Mouse (Mus musculus) gastrocnemius, postnatal 14 days (tissue): ENCODE results near the gene Xylb. TPM values are rescaled to one million over a fixed set of nuclear protein-coding genes. Genes with fewer than 3 reads are reported as not detected.
"Not testable (repeated sequence)": the region's sequence is repeated elsewhere in the genome, so short reads cannot be mapped to it uniquely, and the experiment has no call there.

ENCODE experiments used
- DNase-seq: peaks from one replicate; pipeline ENCODE4 v3.0.0; 2021; ENCODE audit warnings: mixed read lengths
- intact Hi-C: fragments of 180-260 bp; cut with DNase I; formaldehyde crosslinking; loops from one replicate; pipeline ENCODE4 v1.15.1; 2025; ENCODE audit warnings: low total_unique reads
- total RNA-seq, 2 experiments: library from RNA; stranded (reverse); gene quantifications; 2 replicates each; pipeline ENCODE4 v1.2.3; 2021

The Xylb gene
- total RNA-seq, 2 experiments from 2014 or later, result 0.27 to 0.35 TPM

DNA sequence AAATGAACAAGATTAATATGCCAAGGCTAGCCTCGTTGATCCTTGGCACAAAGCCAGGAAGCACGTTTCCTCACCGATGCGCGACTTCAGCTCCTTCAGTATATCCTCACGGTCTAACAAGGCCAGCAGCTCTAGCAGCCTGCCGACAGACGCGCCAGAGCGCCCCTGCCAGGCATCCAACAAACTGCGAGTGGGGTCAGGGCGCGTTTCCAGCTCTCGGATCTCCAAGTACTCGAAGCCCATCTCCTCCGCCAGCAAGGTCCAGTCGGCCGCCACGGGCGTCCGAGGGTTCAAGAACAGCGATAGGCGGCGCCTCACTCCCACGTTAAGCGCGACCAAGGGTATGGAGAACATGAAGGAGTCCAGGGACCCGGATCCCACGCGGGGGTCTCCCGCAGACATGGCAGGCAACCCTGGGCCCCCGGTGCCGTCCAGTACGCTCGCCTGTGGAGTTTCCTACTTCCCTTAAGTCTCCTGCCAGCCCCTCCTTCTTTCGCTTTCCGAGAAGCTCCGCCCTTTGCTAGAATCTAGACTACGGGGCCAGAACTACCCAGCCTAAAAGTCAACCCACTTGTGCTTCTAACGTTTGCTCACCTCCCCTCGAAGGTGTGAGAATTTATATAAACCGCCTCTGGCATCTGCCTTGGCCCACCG is 17.5 kb upstream of the Xylb start, which contains the start of gene Acaa1a:
Acaa1a (plus strand) TSS at position 119 of the 654 bp plus-strand sequence.
- intact Hi-C loops, result no loop called here
- peak; percentile 67 for DNase-seq

DNA sequence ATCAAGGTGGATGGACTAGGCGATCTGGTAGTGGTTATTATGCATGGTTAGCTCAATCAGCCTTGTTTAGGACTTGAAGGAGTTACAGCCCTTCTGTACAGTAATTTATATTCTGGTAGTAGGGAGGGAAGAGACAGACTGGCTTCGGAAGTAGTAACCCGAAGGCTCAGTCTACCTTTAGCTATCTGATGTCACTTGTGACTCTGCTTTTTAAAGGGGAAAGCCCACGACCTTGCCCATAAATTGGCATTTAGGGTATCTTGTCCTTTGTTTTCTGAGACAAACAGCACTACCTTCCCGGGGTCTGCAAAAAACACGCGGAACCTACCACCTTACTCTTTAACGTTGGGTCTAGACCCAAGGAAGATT is 17.0 kb upstream of the Xylb start:
- DNase-seq, result no peak
- intact Hi-C loops, result no loop called here

DNA sequence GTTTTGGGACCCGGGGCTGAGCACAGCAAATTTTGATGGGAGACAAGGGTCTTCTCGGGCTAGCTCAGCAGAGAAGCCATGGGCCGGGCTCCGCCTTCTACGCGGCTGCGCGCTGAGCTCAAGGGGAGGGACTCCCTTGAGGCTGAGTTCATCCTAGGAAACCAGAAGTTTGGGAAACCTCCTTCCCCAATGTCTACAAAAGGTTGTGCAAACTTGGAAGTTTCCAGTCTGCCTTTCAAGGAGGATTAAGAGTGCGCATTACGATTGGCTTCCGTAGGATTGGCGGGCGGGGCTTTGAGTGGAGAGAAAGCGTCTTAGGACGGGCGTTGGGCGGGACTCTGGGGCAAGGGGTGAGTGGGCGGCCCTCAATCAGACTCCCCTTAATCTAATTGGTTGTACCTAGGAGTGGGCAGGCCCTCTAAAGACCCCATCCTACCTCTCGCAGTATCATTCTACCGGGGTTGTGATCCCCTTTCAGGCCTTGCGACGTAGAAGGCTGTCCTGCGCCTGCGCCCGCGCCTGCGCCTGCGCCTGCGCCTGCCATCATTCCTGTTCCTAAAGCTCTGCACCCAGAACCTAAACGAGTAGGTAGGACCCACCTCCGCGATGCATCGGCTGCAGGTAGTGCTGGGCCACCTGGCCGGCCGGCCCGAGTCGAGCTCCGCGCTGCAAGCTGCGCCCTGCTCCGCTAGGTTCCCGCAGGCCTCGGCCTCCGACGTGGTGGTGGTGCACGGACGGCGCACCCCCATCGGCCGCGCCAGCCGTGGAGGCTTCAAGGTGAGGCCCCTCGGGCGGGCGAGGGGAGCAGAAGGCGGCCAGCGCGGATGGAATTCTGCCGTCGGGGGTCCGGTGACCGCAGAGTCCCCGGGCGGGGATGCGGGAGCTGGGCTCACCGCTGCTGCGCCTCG is 16.0 kb upstream of the Xylb start, which contains the start of gene Myd88:
Myd88 (minus strand) TSS at position 503 of the 908 bp plus-strand sequence.
- intact Hi-C loops, result no loop called here
- peak; percentile 97 for DNase-seq

DNA sequence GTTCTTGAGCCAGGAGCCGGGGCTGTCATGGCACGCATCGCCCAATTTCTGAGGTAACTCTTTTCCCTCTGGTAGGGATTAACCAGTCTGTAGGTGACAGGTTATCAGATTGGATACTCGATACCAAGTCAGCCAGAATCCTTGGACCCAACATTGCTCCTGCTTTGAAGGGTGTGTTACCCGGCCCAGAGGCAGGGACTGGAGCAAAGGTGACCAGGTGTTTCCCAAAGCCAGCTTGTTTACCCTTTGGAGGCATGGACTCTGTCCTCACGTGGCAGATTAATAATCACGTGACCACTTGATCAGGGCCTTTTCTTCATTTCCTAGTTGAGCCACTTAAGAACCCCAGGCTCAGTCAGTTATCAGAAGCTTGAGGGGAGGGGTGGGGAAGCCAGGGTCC is 14.5 kb upstream of the Xylb start:
- DNase-seq, result no peak
- intact Hi-C loops, result no loop called here

DNA sequence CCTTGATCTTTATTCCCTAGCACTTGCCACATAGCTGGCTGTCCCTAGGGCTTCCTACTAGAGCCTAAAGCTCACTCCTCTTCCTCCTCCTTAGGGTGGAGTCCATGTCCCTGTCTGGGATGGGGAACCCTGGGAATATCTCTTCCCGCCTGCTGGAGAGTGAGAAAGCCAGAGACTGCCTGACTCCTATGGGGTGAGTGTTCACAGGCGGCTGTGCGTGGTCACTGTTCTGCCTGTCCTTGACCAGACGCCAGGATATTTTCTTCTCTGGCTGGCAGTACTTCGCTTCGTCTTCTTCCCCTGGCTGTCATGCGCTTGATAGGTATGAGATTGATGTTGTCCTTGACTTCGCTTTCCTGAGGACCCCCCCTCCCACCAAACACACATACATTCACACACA is 10.8 kb upstream of the Xylb start:
- intact Hi-C loops, result no loop called here

DNA sequence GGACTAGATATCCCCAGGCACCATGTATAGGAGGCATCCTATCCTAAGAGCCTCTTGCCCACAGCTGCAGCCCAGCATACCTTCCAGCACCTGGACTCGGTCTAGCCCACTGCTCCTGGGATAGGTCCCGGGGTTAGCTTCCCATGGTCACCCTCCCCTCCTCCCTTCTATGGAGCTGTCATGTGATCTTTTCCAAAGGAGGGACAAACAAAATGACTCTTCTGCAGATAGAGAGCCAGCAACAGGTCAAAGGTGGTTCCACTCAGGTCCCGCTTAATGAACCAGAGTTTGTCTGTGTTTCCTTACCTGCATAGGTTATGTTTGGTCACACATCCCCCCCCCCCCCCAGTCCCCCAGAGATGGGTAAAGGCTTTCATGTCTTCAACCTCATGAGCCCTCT is 6.7 kb upstream of the Xylb start:
- intact Hi-C loops, result loop anchor here (10.0 kb wide), 1 partner anchor 196 kb away; the partner anchor contains the start of genes Acaa1b and Gm47289
- no peak for DNase-seq

More for the DNA sequence above, 10.8 kb upstream of the Xylb start:
- no peak for DNase-seq

DNA sequence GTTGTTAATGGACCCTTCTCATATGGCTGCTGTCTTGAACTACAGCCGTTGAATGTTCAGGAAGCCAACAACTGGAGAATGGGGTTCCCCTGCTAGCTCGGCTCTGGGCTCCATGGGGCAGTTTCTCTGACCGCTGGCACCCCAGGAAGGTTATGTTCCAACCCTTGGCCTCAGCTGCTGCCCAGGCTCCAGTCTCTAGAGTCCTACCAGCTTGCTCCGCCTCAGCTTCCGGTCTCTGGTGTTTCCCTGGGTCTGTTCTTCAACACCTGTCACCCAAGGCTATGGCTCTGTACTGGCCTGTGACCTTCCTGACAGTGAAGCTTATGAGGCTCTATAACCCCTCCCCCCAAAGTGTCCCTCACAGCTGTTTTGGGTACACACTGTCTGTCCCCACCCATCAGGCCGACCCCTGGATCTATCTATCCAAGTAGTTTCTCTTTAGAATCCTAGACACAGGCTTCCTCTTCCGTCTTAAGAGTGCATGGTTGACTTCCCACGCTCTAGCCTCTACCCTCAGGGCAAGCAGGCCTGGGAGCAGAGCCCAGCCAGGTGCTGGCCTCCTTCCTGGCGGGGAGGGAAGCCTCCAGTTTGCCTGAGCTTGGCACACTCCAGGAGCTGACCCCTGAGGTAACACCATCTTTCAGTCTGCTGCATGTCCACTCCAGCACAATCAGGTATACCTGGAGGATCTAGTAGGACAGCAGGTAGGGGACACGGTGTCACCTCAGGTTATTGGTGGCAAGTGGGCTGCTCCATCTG is 6.1 kb upstream of the Xylb start:
- intact Hi-C loops, result loop anchor here (10.0 kb wide), 1 partner anchor 196 kb away; the partner anchor contains the start of genes Acaa1b and Gm47289
- DNase-seq, result no peak

DNA sequence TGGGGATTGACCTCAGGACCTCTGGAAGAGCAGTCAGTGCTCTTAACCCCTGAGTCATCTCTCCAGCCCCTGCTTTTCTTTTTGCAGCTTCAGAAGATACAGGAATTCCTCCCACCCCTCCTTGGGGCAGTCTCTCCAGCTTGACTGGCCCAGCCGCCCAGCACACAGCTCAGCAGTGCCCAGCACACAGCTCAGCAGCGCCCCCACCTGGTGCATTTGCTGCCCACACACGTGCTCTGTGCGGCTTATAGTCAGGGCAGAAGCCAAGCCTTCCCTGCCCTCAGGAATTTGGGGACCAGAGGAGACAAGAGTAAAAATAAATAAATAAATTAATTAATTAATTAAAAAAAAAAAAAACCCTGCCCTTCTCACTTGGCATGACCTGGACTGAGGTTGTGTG is 5.1 kb upstream of the Xylb start:
- intact Hi-C loops, result loop anchor here (10.0 kb wide), 1 partner anchor 197 kb away; the partner anchor contains the start of genes Acaa1b and Gm47289
- DNase-seq, result peak; percentile 85

DNA sequence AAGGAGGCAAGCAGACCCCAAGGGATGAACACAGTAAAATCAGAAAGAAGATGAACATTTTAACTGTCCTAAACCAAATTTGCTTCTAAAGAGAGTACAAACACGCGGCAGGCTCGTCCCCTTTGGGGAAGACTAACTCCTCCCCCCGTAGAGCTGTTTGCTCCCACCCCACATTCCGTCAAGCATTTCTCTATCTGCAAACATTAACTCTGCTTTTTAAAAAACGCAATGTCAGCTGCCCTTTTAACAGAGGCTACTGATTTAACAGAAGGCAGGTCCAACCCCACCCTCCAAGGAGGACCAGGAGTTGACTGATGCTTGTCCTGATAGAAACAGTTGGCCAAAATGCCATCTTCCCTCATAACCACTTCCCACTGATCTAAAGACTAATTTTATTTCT is 3.3 kb upstream of the Xylb start:
- intact Hi-C loops, result loop anchor here (10.0 kb wide), 1 partner anchor 199 kb away; the partner anchor contains the start of genes Acaa1b and Gm47289
- DNase-seq, result no peak

DNA sequence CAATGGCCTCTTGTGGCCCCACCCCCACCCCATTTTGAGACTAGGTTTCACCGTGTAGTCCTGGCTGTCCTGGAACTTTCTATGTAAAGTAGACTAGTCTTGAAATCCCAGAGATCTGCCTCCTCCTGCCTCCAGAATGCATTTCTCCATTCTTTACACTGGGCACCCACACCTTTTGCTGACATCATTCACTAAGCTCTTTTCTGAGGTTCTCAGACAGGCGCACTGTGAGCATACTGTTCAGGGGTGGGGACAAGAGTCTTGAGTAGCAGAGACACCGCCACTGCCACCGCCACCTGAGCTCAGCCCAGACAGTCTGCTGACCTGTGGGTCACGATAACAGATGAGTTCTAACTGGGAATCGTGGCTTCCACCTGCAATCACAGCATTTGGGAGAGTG is 1.2 kb upstream of the Xylb start:
- intact Hi-C loops, result loop anchor here (10.0 kb wide), 1 partner anchor 201 kb away; the partner anchor contains the start of genes Acaa1b and Gm47289
- DNase-seq, result no peak

DNA sequence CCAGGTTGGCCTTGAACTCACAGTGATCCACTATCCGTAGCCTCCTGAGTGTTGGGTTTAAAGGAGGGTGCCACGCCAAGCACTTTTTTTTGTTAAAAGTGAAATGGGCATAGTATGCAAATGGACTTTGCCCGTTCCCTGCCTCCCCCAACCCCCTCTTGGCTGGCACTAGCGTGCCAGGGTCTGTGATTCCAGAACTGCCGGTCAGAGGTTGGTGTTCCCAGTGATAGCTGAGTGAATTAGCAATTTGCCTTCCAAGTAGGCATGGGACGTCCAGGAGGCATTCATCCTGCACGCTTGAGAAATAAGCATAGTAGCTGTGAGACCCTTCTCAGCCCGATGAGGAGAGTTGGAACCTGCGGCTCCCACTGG is 863 bp downstream of the Xylb start:
- intact Hi-C loops, result loop anchor here (10.0 kb wide), 1 partner anchor 203 kb away; the partner anchor contains the start of genes Acaa1b and Gm47289
- DNase-seq, result no peak

DNA sequence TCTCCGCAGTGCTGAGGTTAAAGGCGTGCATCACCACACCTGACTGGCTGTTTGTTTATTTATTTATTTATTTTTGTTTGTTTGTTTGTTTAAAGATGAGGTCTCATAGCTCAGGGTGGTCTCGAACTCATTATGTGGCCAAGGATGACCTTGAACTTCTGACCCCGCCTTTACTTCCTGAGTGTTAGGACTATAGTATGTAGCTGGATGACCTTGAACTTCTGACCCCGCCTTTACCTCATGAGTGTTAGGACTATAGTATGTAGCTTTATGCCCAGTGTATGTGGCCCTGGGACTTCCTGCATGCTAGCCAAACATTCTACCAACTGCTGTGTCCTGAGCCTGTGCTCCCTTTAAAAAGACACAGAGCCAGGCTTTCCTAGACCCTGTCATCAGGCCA is 4.2 kb downstream of the Xylb start:
- intact Hi-C loops, result loop anchor here (5.0 kb wide), 1 partner anchor 71 kb away; no protein-coding TSS in a partner anchor
- no peak for DNase-seq

DNA sequence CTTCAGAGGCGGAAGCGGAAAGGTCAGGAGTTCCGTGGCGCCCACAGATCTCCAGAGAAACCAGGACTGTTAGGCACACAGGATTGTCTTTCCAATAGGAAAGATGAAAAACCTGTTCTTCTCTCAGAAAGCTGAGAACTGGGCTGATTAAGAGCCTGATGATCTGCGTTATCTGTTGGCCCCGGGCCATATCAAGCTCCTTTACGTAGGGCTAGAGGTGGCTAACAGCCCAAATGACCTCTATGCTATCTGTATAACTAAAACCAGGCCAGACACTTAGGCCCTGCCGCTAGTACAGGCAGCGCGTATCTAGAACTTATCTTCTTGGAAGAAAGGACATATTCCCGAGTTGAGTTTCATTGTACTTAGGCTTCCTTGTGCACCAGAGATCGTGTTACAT is 6.0 kb downstream of the Xylb start:
- intact Hi-C loops, result loop anchor here (5.0 kb wide), 1 partner anchor 69 kb away; no protein-coding TSS in a partner anchor
- no peak for DNase-seq

DNA sequence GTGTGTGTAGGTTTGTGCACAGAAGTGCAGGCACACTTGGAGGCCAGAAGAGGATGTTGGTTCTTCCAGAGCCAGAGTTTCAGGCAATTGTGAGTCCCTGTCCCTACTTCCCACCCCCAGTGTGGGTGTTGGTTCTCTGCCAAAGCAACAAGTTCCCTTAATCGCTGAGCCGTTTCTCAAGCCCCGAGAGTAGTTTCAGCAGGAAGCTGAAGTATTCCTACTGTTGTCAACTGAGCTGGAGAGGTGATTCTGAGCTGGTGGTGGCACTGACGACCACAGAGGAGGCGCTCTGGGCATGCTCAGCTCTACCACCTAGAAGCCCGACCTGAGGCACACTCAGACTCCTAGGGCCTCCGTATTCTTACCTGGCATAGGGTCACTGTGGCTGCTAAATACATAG is 8.1 kb downstream of the Xylb start, which contains the start of gene Slc22a14:
Slc22a14 (minus strand) TSS at position 270 of the 400 bp plus-strand sequence.
- no peak for DNase-seq
- intact Hi-C loops, result no loop called here

DNA sequence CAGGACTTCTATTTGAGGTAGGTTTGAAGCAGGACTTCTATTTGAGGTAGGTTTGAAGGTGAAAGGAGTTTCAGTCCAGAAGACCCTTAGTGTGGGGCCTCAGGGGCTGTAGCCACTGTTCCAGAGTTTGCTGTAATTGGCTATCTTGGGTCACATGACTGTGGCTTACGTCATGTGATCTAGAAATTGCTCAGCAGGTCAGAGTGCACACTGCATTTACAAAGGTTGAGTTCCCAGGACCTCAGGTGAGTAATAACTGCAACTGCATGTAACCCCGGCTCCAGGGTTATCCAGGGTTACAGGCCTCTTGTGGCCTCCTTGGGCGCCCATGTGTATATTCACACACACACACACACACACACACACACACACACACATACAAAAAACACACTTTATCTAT is 11.2 kb downstream of the Xylb start:
- intact Hi-C loops, result no loop called here
- no peak for DNase-seq

DNA sequence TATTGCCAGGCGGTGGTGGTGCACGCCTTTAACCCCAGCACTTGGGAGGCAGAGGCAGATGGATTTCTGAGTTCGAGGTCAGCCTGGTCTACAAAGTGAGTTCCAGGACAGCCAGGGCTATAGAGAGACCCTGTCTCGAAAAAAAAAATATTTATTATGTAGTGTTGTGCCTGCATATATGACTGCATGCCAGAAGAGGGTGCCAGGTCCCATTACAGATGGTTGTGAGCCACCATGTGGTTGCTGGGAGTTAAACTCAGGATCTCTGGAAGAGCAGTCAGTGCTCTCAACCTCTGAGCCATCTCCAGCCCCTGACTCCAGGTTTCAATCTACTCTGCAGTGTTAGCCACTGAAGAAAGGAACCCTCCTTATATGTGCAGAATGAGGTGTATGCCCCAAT is 13.6 kb downstream of the Xylb start:
- DNase-seq, intact Hi-C loops: not testable (repeated sequence)

DNA sequence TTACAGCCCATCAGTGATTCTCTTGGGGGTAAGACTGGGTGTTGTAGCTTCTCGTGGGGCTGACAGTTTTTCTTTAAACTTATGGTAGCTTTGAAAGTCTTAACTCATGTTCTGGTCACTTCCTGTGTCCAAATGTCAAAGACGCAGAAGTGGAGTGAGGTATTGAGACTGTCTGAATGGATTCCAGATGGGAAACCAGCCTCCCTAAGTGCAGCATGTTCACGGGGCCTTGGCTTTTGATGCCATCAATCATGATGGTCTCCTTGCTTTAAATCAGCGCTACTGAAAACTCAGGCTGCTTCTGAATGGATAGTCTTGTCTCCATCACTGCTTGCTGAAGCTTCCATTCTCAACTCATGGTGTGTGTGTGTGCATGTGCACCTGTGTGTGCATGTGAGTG is 14.1 kb downstream of the Xylb start:
- no peak for DNase-seq
- intact Hi-C loops, result no loop called here

DNA sequence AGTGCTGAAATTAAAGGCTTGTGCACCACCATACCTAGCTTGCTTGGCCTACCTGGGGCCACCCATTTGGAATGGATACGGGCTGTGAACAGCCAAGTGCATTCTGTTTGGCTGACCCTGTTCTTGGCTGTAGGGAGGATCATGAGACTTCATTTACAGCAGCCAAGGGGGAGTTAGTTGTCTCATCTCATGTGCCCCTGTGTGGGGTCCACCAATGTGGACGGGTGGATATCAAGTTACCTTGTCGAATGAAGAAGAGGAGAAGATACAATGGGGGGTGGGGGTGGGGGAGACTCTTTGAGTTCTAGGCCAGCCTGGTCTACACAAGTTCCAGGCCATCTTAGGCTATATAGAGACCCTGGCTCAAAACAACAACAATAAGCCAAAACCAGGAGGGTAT is 17.8 kb downstream of the Xylb start:
- intact Hi-C loops, result no loop called here

DNA sequence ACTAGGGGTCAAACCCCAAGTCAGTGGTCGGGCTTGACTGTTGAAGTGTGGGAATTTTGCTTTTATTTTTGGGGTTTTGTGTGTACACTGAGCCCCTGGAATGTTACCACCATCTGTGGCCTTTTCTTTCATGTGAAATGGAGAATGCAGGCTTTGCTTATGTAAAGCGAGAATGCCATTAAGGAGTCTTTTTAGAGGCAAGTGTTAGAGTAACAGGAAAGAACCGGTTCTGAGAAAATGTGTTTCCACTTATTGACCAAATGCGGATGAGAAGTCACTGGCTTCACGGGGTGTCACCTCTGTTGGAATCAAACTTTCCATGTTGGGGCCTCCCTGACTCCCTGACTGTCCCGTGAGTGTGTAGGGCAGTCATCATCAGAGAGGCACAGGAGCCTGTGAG is 18.4 kb downstream of the Xylb start:
- intact Hi-C loops, result no loop called here
- DNase-seq, result no peak

More for the DNA sequence above, 17.8 kb downstream of the Xylb start:
- no peak for DNase-seq
